Mouse (Mus musculus) Patski (cell line): ENCODE measurements at regions not wholly inside any gene's neighbourhood (a gene's known extent, or its start where the extent isn't known, plus 50 kb on each side); places are given as distances from the start of the nearest gene placed in this dataset.

Source experiments
- ATAC-seq: fragments of 100-300 bp; one replicate; pipeline ENCODE4 v1.8.0; 2021
- CTCF ChIA-PET: fragments of 350-600 bp; sonication (Branson Sonifier 250); formaldehyde crosslinking; loops from one replicate; lab custom pipeline; 2022; ENCODE audit warnings: inconsistent platforms; lab: Charles Lee
- POLR2A ChIA-PET: fragments of 350-600 bp; sonication (Branson Sonifier 250); formaldehyde crosslinking; loops from one replicate; lab custom pipeline; 2022; ENCODE audit warnings: antibody characterized with exemption, inconsistent platforms; lab: Charles Lee
- DNase-seq: peaks from one replicate; pipeline ENCODE4 v3.0.0-alpha.2; 2011; ENCODE audit warnings: low read depth, low spot score
- H3K27me3 ChIP-seq: fragments of 371-371 bp; one replicate; pipeline ENCODE4 v1.5.1; 2021
- CTCF ChIP-seq: fragments of 100-300 bp; IDR thresholded peaks from one replicate; pipeline ENCODE4 v1.5.1; 2021
- in situ Hi-C: fragments of 300-500 bp; cut with MboI; formaldehyde crosslinking; loops from 3 replicates; pipeline ENCODE4 v1.11.1; 2018; ENCODE audit warnings: low pct_unique_long_range_greater_than_20kb, mixed read lengths

GRCm38 (mm10) chrX:11529221-11529620 lies 201.6 kb downstream of the H2al1j start:
- ATAC-seq (no peak), DNase-seq (no peak)
- CTCF ChIA-PET, result interaction anchor here (1.3 kb wide), 1 partner anchor 723 kb away, joined by 4 read pairs; no protein-coding TSS in a partner anchor
- TF ChIP-seq CTCF, result no peak
- POLR2A ChIA-PET, result no interaction called here
- in situ Hi-C loops, result no loop called here
- peaks cover 4% of the 10 kb centered on the region for H3K27me3 ChIP-seq

GRCm38 (mm10) chrX:11532817-11533216 lies 205.2 kb downstream of the H2al1j start:
- ChIA-PET CTCF (interaction anchor here (1.5 kb wide), 1 partner anchor 12 kb away, joined by 3 read pairs; no protein-coding TSS in a partner anchor), POLR2A (no interaction called here)
- no peak for TF ChIP-seq CTCF
- no peaks in the 10 kb centered on the region for H3K27me3 ChIP-seq
- no peak for ATAC-seq
- in situ Hi-C loops, result no loop called here
- no peak for DNase-seq

DNA sequence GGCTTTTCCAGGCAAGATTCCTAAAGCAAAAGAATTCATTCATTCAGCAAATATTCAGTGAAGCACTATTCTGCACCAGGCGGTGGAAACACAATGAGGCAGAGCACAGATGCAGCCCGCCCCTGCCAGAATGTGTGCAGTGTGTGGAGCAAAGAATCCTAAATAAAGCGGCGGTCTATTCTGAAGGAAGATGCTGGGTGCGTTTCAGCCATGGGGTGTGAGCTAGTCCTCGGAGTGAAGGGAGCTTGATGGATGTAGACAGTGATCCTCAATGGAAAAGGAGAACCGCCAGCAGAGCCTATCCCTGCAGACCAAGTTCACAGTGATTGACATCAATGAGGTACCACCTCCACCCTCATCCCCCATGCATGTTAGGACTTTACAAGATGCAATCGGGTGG lies 206.2 kb downstream of the H2al1j start:
- no peaks in the 10 kb centered on the region for H3K27me3 ChIP-seq
- ChIA-PET POLR2A (no interaction called here), CTCF (no interaction called here)
- no peak for DNase-seq
- ATAC-seq, result no peak
- in situ Hi-C loops, result no loop called here
- no peak for TF ChIP-seq CTCF

- CTCF ChIA-PET, result no interaction called here
- in situ Hi-C loops, result no loop called here
- DNase-seq (no peak), ATAC-seq (no peak)
- TF ChIP-seq CTCF, result no peak
- no peaks in the 10 kb centered on the region for H3K27me3 ChIP-seq
- POLR2A ChIA-PET, result no interaction called here
These were observed 213.4 kb downstream of the H2al1j start for GRCm38 (mm10) chrX:11541011-11541410.

DNA sequence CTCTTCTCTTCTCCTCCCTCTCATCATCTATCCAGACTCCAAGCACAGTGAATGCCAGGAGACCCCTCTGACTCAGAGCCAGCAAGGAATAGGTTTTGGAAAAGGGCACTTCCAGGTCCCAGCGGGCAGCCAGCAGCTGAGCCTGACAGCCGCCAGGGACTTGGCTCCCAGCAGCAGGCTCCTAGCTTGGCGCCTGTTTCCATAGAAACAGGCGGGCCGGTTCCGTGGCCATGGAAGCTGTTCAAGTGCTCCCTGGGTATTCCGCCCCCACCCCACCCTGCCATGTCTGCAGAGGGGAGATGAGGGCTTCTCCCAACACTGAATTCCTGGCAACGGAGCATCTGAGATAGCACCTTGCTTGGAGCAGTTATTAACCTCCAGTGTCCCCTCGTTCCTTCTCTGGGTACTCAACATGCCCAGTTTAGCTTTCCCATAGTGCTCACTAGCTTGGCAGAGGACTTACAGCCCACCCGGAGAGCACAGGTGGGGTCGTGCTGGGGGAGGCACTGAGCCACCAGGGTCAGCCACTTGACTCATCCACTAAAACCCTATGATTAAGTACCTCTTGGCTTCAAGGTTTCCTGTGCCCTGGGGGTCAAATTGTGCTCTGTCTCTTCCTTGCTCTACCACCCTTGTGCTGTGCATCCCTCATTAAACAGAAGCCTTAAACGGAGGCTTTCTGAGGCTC lies 222.7 kb downstream of the H2al1j start:
- no peak for DNase-seq
- peaks cover 17% of the 10 kb centered on the region for H3K27me3 ChIP-seq
- ChIA-PET CTCF (no interaction called here), POLR2A (no interaction called here)
- in situ Hi-C loops, result no loop called here
- no peak for ATAC-seq
- TF ChIP-seq CTCF, result no peak

DNA sequence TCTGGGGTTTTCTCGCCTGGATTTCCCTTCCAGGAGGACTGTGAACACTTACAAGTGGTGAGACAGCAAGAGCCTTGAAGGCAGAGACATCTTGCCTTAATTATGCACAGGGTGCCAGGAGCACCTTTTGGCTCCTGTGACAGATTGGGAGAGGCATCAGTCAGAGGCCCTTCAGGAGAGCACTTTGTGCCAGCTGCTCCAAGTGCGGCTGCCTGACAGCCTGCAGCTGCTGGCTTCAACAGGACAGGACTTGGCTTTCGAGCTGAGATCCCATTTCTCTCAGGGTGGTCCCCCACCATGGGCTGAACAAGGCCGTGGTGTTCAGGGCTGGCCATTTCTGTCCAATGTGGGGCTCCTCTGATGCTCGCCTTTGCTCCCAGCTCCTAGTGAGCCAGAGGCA lies 224.6 kb downstream of the H2al1j start:
- CTCF ChIA-PET, result no interaction called here
- ATAC-seq (no peak), DNase-seq (no peak)
- in situ Hi-C loops, result no loop called here
- no peak for TF ChIP-seq CTCF
- POLR2A ChIA-PET, result no interaction called here
- peaks cover 17% of the 10 kb centered on the region for H3K27me3 ChIP-seq

- DNase-seq, result no peak
- in situ Hi-C loops, result no loop called here
- peaks cover 6% of the 10 kb centered on the region for H3K27me3 ChIP-seq
- CTCF ChIA-PET, result interaction anchor here (2.1 kb wide), 1 partner anchor 10 kb away, joined by 6 read pairs; no protein-coding TSS in a partner anchor
- TF ChIP-seq CTCF, result no peak
- POLR2A ChIA-PET, result no interaction called here
- ATAC-seq, result no peak
These were observed 227.5 kb downstream of the H2al1j start for GRCm38 (mm10) chrX:11555035-11555570.

DNA sequence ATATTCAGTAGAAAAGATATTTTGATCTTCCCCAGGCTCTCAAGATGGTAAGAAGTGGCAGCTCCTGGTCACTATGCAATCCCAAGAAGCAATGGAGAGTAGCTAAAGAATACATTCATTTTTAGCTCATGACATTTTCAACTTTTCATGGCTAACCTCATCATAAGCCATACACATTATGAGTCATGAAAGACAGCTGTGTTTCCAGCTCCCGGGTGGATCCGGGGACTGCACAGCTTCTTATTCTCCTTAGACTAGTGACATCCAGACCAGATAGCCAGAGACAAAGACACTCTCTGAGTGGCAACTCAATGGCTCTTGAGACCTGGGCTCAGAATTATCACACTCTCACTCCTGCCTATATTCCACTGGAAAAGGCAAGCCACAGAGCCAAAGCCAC lies 230.6 kb downstream of the H2al1j start:
- POLR2A ChIA-PET, result no interaction called here
- no peak for TF ChIP-seq CTCF
- CTCF ChIA-PET, result no interaction called here
- ATAC-seq (no peak), DNase-seq (no peak)
- H3K27me3 ChIP-seq, result peaks cover 4% of the 10 kb centered on the region
- in situ Hi-C loops, result no loop called here

DNA sequence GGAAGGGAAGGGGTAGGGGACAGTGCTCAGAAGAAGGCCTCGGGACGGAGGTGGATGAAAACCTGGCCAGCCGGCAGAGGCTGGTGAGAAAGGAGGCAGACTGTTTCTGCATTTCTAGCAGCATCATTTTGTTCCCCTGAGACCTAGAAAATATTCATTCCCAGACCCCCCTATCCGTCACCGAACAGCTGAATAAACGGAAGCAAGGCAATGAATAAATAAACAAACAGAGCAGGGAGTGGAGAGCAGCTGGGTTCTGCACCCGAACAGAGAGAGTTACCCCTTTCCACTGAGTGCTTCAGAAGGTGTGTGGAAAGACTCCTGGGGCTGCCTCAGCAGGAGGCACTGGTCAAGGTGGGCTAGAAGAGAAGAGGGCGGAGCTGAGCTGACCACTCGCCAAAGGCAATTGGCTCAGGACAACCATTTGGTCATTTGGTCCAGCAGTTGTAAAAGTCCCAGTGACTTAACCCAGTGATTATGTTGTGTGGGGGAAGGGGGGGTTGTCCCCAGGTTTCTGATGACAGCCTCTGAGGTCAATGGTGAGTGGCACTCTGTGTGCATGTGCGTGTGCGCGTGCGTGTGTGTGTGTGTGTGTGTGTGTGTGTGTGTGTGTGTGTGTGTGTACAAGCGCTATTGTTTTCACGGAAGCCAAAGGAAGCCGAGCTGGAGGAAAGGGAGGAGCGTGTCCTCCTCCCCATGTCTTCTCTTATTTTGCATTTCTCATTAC lies 233.1 kb downstream of the H2al1j start:
- ATAC-seq, result no peak
- TF ChIP-seq CTCF, result no peak
- H3K27me3 ChIP-seq, result no peaks in the 10 kb centered on the region
- DNase-seq, result no peak
- CTCF ChIA-PET, result no interaction called here
- POLR2A ChIA-PET, result no interaction called here
- in situ Hi-C loops, result no loop called here

GRCm38 (mm10) chrX:11565888-11566287 lies 238.3 kb downstream of the H2al1j start:
- ATAC-seq, result no peak
- H3K27me3 ChIP-seq, result peaks cover 7% of the 10 kb centered on the region
- no peak for DNase-seq
- POLR2A ChIA-PET, result interaction anchor here (0.6 to 0.9 kb wide), 2 partner anchors 20 to 685 kb away, joined by 3 read pairs; no protein-coding TSS in a partner anchor
- in situ Hi-C loops, result no loop called here
- CTCF ChIA-PET, result no interaction called here
- TF ChIP-seq CTCF, result no peak

DNA sequence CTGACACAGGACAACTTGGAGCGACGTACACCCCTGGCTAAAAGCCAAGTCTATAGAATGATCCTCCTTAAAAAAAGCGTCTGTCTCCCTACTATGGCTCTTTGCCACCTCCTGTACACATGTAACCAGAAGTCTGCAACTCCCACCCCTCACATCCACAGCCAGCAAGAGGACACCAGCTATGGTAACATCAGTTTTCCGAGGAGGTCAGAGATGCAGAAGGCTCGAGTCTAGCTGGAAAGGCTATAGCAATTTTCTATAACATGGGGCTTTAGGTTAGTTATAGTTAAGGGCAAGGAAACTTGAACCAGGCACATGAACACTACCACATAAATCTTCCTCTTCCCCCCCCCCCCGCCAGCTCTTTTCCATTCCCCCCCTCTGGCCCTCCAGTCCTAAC lies 240.2 kb downstream of the H2al1j start:
- ChIA-PET CTCF (no interaction called here), POLR2A (no interaction called here)
- in situ Hi-C loops, result no loop called here
- DNase-seq (no peak), ATAC-seq (no peak)
- TF ChIP-seq CTCF, result no peak
- peaks cover 7% of the 10 kb centered on the region for H3K27me3 ChIP-seq
